Mouse (Mus musculus) midbrain, postnatal 0 days (tissue): Measurements from ENCODE around the gene Tnfsf13. TPM values are rescaled to one million over a fixed set of nuclear protein-coding genes. Genes with fewer than 3 reads are reported as not detected.

Experiments
- ATAC-seq: fragments of 200-750 bp; cut with Nextera tagmentation; 2 replicates; pipeline ENCODE4 v1.8.0; 2017; ENCODE audit warnings: moderate number of reproducible peaks, mild to moderate bottlenecking, moderate TSS enrichment, moderate library complexity; ENCODE audit not compliant: low FRiP score
- DNase-seq: peaks from one replicate; pipeline ENCODE4 v3.0.0-alpha.2; 2015; ENCODE audit warnings: low spot score
- H3K27ac ChIP-seq: fragments of 300-500 bp; sonication (generic); 2 replicates; pipeline ENCODE4 v1.5.1; 2014; ENCODE audit warnings: low read depth, mild to moderate bottlenecking, low read length, mixed read lengths
- H3K27me3 ChIP-seq: fragments of 300-500 bp; sonication (generic); 2 replicates; pipeline ENCODE4 v1.6.1; 2014; ENCODE audit warnings: low read length, control low read depth, mixed read lengths; ENCODE audit not compliant: insufficient read depth
- H3K36me3 ChIP-seq: fragments of 300-500 bp; sonication (generic); 2 replicates; pipeline ENCODE4 v1.6.1; 2014; ENCODE audit warnings: low read length, control low read depth, mixed read lengths; ENCODE audit not compliant: insufficient read depth
- H3K4me1 ChIP-seq: fragments of 300-500 bp; sonication (generic); 2 replicates; pipeline ENCODE4 v1.6.1; 2014; ENCODE audit warnings: mild to moderate bottlenecking, control low read depth, antibody characterized with exemption, low read length, mixed read lengths; ENCODE audit not compliant: insufficient read depth
- H3K4me2 ChIP-seq: fragments of 300-500 bp; sonication (generic); 2 replicates; pipeline ENCODE4 v1.6.1; 2014; ENCODE audit warnings: low read depth, mild to moderate bottlenecking, low read length, mixed read lengths; ENCODE audit not compliant: poor library complexity, severe bottlenecking
- H3K4me3 ChIP-seq: fragments of 300-500 bp; sonication (generic); 2 replicates; pipeline ENCODE4 v1.5.1; 2014; ENCODE audit warnings: low read depth, mild to moderate bottlenecking, low read length, moderate library complexity
- H3K9ac ChIP-seq: fragments of 300-500 bp; sonication (generic); replicated peaks from 2 replicates; pipeline ENCODE4 v1.6.1; 2014; ENCODE audit warnings: mild to moderate bottlenecking, low read length, moderate library complexity, mixed read lengths; ENCODE audit not compliant: poor library complexity, severe bottlenecking
- H3K9me3 ChIP-seq: fragments of 300-500 bp; sonication (generic); 2 replicates; pipeline ENCODE4 v1.6.1; 2016; ENCODE audit warnings: low read length, control low read depth
- CTCF ChIP-seq: IDR thresholded peaks from 2 replicates; pipeline ENCODE4 v1.5.1; 2016; ENCODE audit warnings: antibody characterized with exemption, mild to moderate bottlenecking
- WGBS: fragments of 180-500 bp; shearing (Covaris S2); extraction: QIAGEN DNeasy Blood & Tissue Kit; methylation state at CpG from one replicate; pipeline ENCODE4 v1.1.7; 2014; 5-methylcytosine and 5-hydroxymethylcytosine counted together
- polyA plus RNA-seq: library from polyadenylated mRNA; unstranded; fragments of >200 nt; fragmentation: Nextera tagmentation; extraction: Ambion mirVana; gene quantifications from 2 replicates; pipeline ENCODE4 v1.2.1, GENCODE M21; 2015
- total RNA-seq: library from RNA; depleted of rRNA; stranded (reverse); fragments of >200 nt; gene quantifications from 2 replicates; pipeline ENCODE4 v1.2.3, GENCODE M21; 2014

The Tnfsf13 gene
- total and polyA plus RNA-seq, 2 experiments from 2014 or later: 0.27 to 1.1 TPM

DNA sequence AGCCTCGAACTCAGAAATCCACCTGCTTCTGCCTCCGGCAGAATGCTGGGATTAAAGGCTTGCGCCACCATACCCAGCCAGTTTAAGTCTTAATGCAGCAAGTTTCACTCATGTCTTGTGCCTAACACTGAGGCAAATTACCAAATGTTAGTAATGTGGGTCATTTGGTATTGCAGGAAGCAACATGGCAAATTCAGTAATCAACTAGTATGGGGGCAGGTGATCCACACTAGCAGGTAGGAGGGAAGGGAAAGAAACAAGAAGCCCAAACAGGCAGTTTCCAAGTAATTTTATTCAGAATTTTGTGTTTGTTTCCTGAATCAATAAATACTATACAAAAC, 18.9 kb downstream of the Tnfsf13 start:
- no peak for TF ChIP-seq CTCF
- H3K9ac ChIP-seq: no peak overlapping the region
- DNase-seq: no peak
- no peak overlapping the region for H3K27ac ChIP-seq
- 0 out of 2 replicates have a peak, but pooled peaks cover 7% of the 10 kb centered on the region for H3K4me1 ChIP-seq
- no peaks in the 10 kb centered on the region for H3K9me3 ChIP-seq
- no peaks in the 10 kb centered on the region for H3K27me3 ChIP-seq
- H3K36me3 ChIP-seq: peaks cover 46% of the 10 kb centered on the region
- WGBS: 82% methylated on average over 3 of the region's 3 CpGs
- no peak overlapping the region for H3K4me2 ChIP-seq
- no peak overlapping the region for H3K4me3 ChIP-seq
- ATAC-seq: no peak

DNA sequence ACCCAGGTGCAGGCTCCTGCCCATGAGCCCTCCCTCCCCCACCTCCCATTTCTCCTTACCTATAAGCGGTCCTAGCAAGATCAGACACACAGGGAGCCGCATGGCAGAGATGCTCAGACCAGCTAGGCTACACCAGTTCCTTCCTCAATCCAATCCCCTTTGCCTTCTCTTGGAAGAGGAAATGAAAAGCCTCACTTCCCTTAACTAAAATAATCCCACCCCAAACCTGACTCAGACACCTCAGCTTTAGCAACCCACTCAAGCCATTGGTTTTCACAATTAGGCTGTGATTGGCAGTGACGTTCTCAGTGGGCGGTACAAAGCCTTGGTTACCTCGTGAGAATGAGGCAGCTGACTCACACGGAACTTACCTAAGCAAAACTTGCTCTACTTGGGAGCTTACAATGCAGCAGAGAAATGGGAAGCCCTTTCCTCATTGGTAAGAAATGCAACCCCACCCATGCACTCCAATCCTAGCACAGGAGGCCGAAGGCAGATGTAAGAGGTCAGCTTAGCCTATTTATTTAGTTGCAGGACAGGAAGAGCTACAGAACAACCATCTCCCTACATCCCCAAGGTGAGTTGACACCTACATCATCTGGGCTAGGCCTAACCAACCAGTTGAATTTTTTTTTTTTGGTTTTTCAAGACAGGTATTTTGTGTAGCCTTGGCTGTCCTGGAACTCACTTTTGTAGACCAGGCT, 19.5 kb downstream of the Tnfsf13 start, which contains the start of gene Cd68:
Gene Cd68 (minus strand): TSS at position 193 of the 704 bp plus-strand sequence.
- DNase-seq (peak; percentile 58), ATAC-seq (no peak)
- peaks cover 46% of the 10 kb centered on the region for H3K36me3 ChIP-seq

DNA sequence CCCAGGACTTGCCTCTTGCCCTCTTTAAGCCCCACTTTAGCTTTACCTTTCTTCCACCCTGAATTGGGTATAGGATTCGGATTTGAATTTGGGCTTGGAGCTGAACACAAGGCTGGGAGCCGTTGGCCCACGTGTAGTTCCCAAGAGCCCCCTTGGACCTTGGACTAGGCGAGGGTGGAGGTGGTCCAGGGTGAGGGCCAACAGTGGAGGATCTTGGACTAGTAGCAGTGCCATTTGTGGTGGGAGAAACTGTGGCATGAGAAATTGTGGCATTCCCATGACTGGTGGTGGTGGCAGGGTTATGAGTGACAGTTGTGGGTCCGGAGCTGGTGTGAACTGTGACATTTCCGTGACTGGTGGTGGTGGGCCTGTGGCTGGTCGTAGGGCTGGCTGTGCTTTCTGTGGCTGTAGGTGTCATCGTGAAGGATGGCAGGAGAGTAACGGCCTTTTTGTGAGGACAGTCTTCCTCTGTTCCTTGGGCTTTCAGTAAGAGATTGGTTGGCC, 20.1 kb downstream of the Tnfsf13 start:
- TF ChIP-seq CTCF: no peak
- ATAC-seq (no peak), DNase-seq (no peak)
- H3K27me3 ChIP-seq: no peaks in the 10 kb centered on the region
- no peak overlapping the region for H3K27ac ChIP-seq
- WGBS: 78% methylated on average over 9 of the region's 9 CpGs
- no peak overlapping the region for H3K4me2 ChIP-seq
- H3K4me1 ChIP-seq: 0 out of 2 replicates have a peak, but pooled peaks cover 11% of the 10 kb centered on the region
- H3K36me3 ChIP-seq: peaks cover 46% of the 10 kb centered on the region
- no peaks in the 10 kb centered on the region for H3K9me3 ChIP-seq
- H3K4me3 ChIP-seq: no peak overlapping the region
- no peak overlapping the region for H3K9ac ChIP-seq

More for the DNA sequence above, 19.5 kb downstream of the Tnfsf13 start, which contains the start of gene Cd68:
- Histone ChIP-seq H3K4me2 (no peak within 1 kb of the TSS), H3K27me3 (no peaks in the 10 kb centered on the region), H3K9ac (no peak within 1 kb of the TSS), H3K4me1 (0 out of 2 replicates have a peak, but pooled peaks cover 11% of the 10 kb centered on the region), H3K27ac (no peak within 1 kb of the TSS), H3K9me3 (no peaks in the 10 kb centered on the region), H3K4me3 (no peak within 1 kb of the TSS)
- TF ChIP-seq CTCF: no peak
- WGBS: 37% methylated on average over 7 of the region's 7 CpGs

DNA sequence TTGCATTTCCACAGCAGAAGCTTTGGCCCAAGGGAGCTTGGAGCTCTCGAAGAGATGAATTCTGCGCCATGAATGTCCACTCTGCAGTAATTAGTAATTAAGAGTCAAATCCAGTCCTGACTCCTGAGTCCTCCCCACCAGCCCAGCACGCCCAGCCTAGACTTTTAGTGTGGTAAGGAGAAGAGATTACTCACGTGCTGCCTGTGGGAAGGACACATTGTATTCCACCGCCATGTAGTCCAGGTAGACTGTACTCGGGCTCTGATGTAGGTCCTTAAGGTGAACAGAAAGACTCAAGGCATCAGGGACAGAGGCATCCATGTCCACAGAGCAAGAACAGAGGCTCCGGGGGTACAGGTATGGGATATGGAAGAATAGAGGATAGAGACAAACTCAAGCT, 20.7 kb downstream of the Tnfsf13 start:
- H3K27me3 ChIP-seq: no peaks in the 10 kb centered on the region
- peaks cover 44% of the 10 kb centered on the region for H3K36me3 ChIP-seq
- no peak for DNase-seq
- H3K4me3 ChIP-seq: no peak overlapping the region
- ATAC-seq: no peak
- 92% methylated on average over 7 of the region's 7 CpGs for WGBS
- H3K9me3 ChIP-seq: no peaks in the 10 kb centered on the region
- H3K27ac ChIP-seq: no peak overlapping the region
- no peak for TF ChIP-seq CTCF
- 0 out of 2 replicates have a peak, but pooled peaks cover 10% of the 10 kb centered on the region for H3K4me1 ChIP-seq
- no peak overlapping the region for H3K4me2 ChIP-seq
- no peak overlapping the region for H3K9ac ChIP-seq

DNA sequence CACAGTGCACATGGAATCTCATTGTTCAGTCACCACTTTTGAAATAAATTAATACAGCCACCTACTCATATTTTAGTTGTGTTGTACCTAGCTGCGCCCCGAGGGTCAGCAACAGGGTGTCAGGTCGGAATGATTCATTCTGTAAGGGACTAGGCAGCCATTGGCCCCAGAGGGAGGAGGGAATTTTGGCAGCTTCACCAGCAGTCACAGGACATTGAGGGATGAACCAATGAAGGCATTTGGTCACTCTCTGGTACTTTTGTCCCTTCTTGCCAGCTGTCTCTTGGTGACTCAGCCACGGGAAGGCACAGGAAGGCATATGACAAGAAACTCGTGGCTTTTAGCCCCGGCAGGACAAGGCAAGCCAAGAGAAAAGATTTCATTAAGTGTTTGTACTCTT, 21.8 kb downstream of the Tnfsf13 start:
- DNase-seq (no peak), ATAC-seq (no peak)
- no peak overlapping the region for H3K4me3 ChIP-seq
- no peaks in the 10 kb centered on the region for H3K27me3 ChIP-seq
- no peak overlapping the region for H3K9ac ChIP-seq
- H3K4me2 ChIP-seq: no peak overlapping the region
- H3K27ac ChIP-seq: no peak overlapping the region
- H3K36me3 ChIP-seq: peaks cover 37% of the 10 kb centered on the region
- 87% methylated on average over 6 of the region's 6 CpGs for WGBS
- H3K9me3 ChIP-seq: no peaks in the 10 kb centered on the region
- H3K4me1 ChIP-seq: 0 out of 2 replicates have a peak, but pooled peaks cover 5% of the 10 kb centered on the region
- no peak for TF ChIP-seq CTCF

DNA sequence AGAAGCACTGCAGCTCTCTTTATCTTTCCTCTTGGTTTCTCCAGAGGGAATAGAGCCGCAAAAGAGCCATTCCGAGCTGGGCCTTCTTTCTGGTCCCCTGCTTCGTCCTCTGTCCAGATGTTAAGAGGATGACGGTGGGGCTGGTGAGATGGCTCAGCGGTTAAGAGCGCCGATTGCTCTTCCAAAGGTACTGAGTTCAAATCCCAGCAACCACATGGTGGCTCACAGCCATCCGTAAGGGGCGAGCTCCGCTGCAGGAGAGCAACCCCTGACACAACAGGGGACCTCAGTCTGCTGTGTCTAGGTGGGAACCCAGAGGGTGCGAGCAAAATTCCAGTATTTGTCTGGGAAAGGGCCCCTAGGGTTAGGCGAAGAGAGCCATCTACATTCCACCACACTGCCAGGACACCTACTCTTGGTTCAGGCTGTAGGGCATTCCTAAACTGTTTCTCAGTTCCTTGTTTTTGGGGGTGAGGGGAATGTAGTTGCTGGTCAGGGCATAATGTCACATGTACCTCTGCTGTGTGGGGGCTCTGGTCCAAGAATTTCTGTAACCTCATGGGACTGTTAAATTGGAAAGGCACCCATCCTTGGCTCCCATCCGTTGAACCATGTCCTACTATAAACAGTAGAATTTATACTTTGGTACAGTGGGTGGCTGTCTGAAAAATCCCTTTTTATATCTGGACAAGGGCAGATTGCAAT, 22.5 kb downstream of the Tnfsf13 start:
- 68% methylated on average over 13 of the region's 13 CpGs for WGBS
- peak overlapping the region; percentile 88 for H3K27ac ChIP-seq
- no peak for TF ChIP-seq CTCF
- no peaks in the 10 kb centered on the region for H3K9me3 ChIP-seq
- no peak for ATAC-seq
- peaks cover 41% of the 10 kb centered on the region for H3K36me3 ChIP-seq
- no peak for DNase-seq
- H3K4me3 ChIP-seq: peak overlapping the region; percentile 57
- 0 out of 2 replicates have a peak, but pooled peaks cover 5% of the 10 kb centered on the region for H3K4me1 ChIP-seq
- H3K27me3 ChIP-seq: no peaks in the 10 kb centered on the region
- H3K9ac ChIP-seq: peak overlapping the region; percentile 66; the same call in 1 of the 2 replicates
- H3K4me2 ChIP-seq: peak overlapping the region; percentile 51
